Mouse (Mus musculus): ENCODE data around the gene Casq2. TPM values are rescaled to one million over a fixed set of nuclear protein-coding genes. Genes with fewer than 3 reads are reported as not detected.

Casq2 gene
- polyA plus RNA-seq, 1 experiment: 4.1 TPM

- Histone ChIP-seq H3K4me1 (ENCODE audit: control insufficient read depth, insufficient read depth, insufficient read length, low read length) (no peaks in the 10 kb centered on the region), H3K4me3 (ENCODE audit: insufficient read depth, low read depth, low read length) (no peak overlapping the region), H3K27ac (replicated peaks; ENCODE audit: low read depth, low read length) (no peak overlapping the region)
These were observed 91.8 kb downstream of the Casq2 start for GRCm38 (mm10) chr3:102177837-102178615.

GRCm38 (mm10) chr3:102179869-102180268, 93.7 kb downstream of the Casq2 start:
- no peaks in the 10 kb centered on the region for H3K4me1 ChIP-seq (ENCODE audit: control insufficient read depth, insufficient read depth, insufficient read length, low read length)
- no peak overlapping the region for H3K27ac ChIP-seq (replicated peaks; ENCODE audit: low read depth, low read length)
- H3K4me3 ChIP-seq (ENCODE audit: insufficient read depth, low read depth, low read length): no peak overlapping the region

GRCm38 (mm10) chr3:102180746-102181145, 94.5 kb downstream of the Casq2 start:
- Histone ChIP-seq H3K27ac (replicated peaks; ENCODE audit: low read depth, low read length) (no peak overlapping the region), H3K4me1 (ENCODE audit: control insufficient read depth, insufficient read depth, insufficient read length, low read length) (no peaks in the 10 kb centered on the region), H3K4me3 (ENCODE audit: insufficient read depth, low read depth, low read length) (no peak overlapping the region)

DNA sequence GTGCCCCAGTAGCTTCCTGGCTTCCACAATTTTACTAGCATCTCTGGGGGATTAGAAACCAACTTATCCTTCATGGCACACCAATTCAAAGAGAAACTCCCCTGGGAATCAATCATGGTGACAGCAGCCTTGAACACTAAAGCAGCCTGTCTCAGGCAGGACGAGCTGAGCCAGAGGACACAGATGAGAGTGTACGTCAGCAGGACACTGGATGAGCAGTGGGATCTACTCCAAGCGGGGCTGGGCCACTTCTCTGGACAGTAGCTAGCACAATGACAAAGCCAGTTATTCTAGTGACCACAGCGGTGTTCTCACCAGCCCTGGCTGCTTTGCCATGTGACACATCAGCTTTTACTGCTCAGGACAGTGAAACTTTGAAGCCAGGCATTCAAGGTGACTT, 95.0 kb downstream of the Casq2 start:
- Histone ChIP-seq H3K4me3 (ENCODE audit: insufficient read depth, low read depth, low read length) (no peak overlapping the region), H3K27ac (replicated peaks; ENCODE audit: low read depth, low read length) (no peak overlapping the region), H3K4me1 (ENCODE audit: control insufficient read depth, insufficient read depth, insufficient read length, low read length) (no peaks in the 10 kb centered on the region)

- Histone ChIP-seq H3K4me1 (ENCODE audit: control insufficient read depth, insufficient read depth, insufficient read length, low read length) (no peaks in the 10 kb centered on the region), H3K4me3 (ENCODE audit: insufficient read depth, low read depth, low read length) (no peak overlapping the region), H3K27ac (replicated peaks; ENCODE audit: low read depth, low read length) (no peak overlapping the region)
These were observed 96.4 kb downstream of the Casq2 start for GRCm38 (mm10) chr3:102182601-102183000.

- H3K4me3 ChIP-seq (ENCODE audit: insufficient read depth, low read depth, low read length): no peak overlapping the region
- H3K4me1 ChIP-seq (ENCODE audit: control insufficient read depth, insufficient read depth, insufficient read length, low read length): peaks cover 9% of the 10 kb centered on the region; the same call in 1 of the 2 replicates
- H3K27ac ChIP-seq (replicated peaks; ENCODE audit: low read depth, low read length): no peak overlapping the region
These were observed 98.5 kb downstream of the Casq2 start for GRCm38 (mm10) chr3:102184721-102185120.

DNA sequence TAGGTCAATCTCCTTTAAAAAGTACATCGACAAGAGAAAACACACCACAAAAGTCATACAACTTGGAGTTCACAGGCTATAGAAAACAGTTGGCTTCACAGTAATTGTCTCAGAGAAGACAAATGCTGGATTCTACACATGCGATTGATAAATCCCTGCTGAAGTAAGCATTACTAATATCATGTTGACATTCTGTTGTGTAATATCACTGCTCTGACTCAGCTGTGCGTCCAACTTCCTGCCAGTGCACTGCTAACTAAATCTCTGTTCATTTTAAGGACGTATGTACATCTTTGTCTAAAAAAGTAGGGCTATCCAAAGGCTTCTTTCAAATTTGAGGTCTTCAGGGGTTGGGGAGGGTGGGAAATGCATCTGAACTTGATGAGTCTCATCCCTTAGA, 101.2 kb downstream of the Casq2 start:
- Histone ChIP-seq H3K4me3 (ENCODE audit: insufficient read depth, low read depth, low read length) (no peak overlapping the region), H3K27ac (replicated peaks; ENCODE audit: low read depth, low read length) (no peak overlapping the region), H3K4me1 (ENCODE audit: control insufficient read depth, insufficient read depth, insufficient read length, low read length) (peaks cover 19% of the 10 kb centered on the region; the same call in 1 of the 2 replicates)

DNA sequence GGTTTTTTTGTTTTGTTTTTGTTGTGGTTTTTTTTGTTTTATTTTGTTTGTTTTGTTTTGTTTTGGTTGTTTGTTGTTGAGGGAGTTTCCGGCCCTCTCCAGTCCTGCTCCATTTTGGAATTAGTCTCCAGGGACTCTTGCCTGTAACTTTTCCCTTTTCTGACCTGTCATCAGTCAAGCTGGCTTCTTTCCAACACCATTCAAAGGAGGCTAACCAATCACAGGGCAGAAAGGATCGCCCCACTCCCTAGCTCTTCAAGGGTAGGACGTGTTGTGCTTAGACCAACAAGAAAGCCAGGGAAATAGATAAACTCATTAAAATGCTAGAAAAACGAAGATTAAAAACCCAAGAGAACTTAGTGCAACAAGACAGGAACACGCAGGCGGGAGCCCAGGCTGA, 102.8 kb downstream of the Casq2 start:
- Histone ChIP-seq H3K27ac (replicated peaks; ENCODE audit: low read depth, low read length) (no peak overlapping the region), H3K4me1 (ENCODE audit: control insufficient read depth, insufficient read depth, insufficient read length, low read length) (peaks cover 26% of the 10 kb centered on the region; the same call in 1 of the 2 replicates), H3K4me3 (ENCODE audit: insufficient read depth, low read depth, low read length) (no peak overlapping the region)

GRCm38 (mm10) chr3:102190015-102190414, 103.8 kb downstream of the Casq2 start:
- H3K4me3 ChIP-seq (ENCODE audit: insufficient read depth, low read depth, low read length): no peak overlapping the region
- H3K27ac ChIP-seq (replicated peaks; ENCODE audit: low read depth, low read length): no peak overlapping the region
- peaks cover 28% of the 10 kb centered on the region; the same call in 1 of the 2 replicates for H3K4me1 ChIP-seq (ENCODE audit: control insufficient read depth, insufficient read depth, insufficient read length, low read length)

GRCm38 (mm10) chr3:102190642-102191041, 104.4 kb downstream of the Casq2 start:
- no peak overlapping the region for H3K27ac ChIP-seq (replicated peaks; ENCODE audit: low read depth, low read length)
- peaks cover 28% of the 10 kb centered on the region; the same call in 1 of the 2 replicates for H3K4me1 ChIP-seq (ENCODE audit: control insufficient read depth, insufficient read depth, insufficient read length, low read length)
- no peak overlapping the region for H3K4me3 ChIP-seq (ENCODE audit: insufficient read depth, low read depth, low read length)

DNA sequence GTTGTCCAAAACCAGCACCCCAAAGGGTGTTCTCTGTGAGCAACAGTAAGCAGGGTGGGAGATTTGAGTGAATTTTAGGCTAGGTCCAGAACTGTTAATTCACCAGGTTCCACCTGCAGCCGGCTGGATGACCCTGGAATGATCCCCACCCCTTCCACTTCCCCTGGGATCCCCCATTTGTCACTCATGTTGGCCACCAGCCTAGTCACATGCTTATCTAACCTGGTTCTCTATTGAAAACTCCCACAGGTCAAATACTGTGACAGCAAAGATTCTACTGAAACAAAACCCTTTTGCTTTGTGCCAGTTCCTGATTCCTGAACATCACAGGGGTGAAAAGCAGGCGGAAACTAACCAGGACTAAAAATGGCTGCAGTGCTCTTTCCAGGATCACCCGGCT, 105.4 kb downstream of the Casq2 start:
- Histone ChIP-seq H3K4me1 (ENCODE audit: control insufficient read depth, insufficient read depth, insufficient read length, low read length) (peaks cover 28% of the 10 kb centered on the region; the same call in 1 of the 2 replicates), H3K4me3 (ENCODE audit: insufficient read depth, low read depth, low read length) (no peak overlapping the region), H3K27ac (replicated peaks; ENCODE audit: low read depth, low read length) (no peak overlapping the region)

GRCm38 (mm10) chr3:102192621-102193020, 106.4 kb downstream of the Casq2 start:
- Histone ChIP-seq H3K4me3 (ENCODE audit: insufficient read depth, low read depth, low read length) (no peak overlapping the region), H3K4me1 (ENCODE audit: control insufficient read depth, insufficient read depth, insufficient read length, low read length) (peaks cover 29% of the 10 kb centered on the region; the same call in 1 of the 2 replicates), H3K27ac (replicated peaks; ENCODE audit: low read depth, low read length) (no peak overlapping the region)

GRCm38 (mm10) chr3:102193488-102194290, 107.5 kb downstream of the Casq2 start:
- H3K4me3 ChIP-seq (ENCODE audit: insufficient read depth, low read depth, low read length): no peak overlapping the region; the same call in 1 of the 2 replicates
- peaks cover 33% of the 10 kb centered on the region; the same call in 1 of the 2 replicates for H3K4me1 ChIP-seq (ENCODE audit: control insufficient read depth, insufficient read depth, insufficient read length, low read length)
- 0 out of 2 replicates have a peak overlapping the region, but pooled peaks have one; percentile 36 for H3K27ac ChIP-seq (replicated peaks; ENCODE audit: low read depth, low read length)

- Histone ChIP-seq H3K4me1 (ENCODE audit: control insufficient read depth, insufficient read depth, insufficient read length, low read length) (peaks cover 27% of the 10 kb centered on the region; the same call in 1 of the 2 replicates), H3K4me3 (ENCODE audit: insufficient read depth, low read depth, low read length) (no peak overlapping the region), H3K27ac (replicated peaks; ENCODE audit: low read depth, low read length) (no peak overlapping the region)
These were observed 108.3 kb downstream of the Casq2 start for GRCm38 (mm10) chr3:102194291-102195051.

DNA sequence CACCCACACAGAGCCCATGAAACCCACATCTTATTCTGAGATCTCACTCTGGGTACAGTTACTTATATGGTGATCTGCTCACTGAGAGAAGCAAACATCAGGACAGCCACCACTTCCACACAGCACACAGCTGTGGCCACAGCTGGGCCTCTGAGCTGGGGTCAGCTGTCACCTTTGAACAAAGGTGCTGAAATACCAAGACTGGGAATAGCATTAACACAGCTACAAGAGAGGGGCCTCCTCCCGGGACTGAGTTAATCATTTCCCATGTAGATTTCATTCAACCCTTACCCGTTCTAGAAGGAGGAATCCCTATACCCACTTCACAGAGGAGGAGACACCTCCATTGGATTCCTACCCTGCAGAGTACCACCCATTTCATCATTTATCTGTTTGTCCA, 109.5 kb downstream of the Casq2 start:
- peaks cover 27% of the 10 kb centered on the region; the same call in 1 of the 2 replicates for H3K4me1 ChIP-seq (ENCODE audit: control insufficient read depth, insufficient read depth, insufficient read length, low read length)
- no peak overlapping the region for H3K4me3 ChIP-seq (ENCODE audit: insufficient read depth, low read depth, low read length)
- no peak overlapping the region for H3K27ac ChIP-seq (replicated peaks; ENCODE audit: low read depth, low read length)

Data from brown adipose tissue, adult 24 weeks (tissue).